Mouse (Mus musculus) gastrocnemius, adult 8-10 months (tissue): ENCODE measurements around the gene Smco1. TPM values are rescaled to one million over a fixed set of nuclear protein-coding genes. Genes with fewer than 3 reads are reported as not detected.

ENCODE experiments used
- DNase-seq, 2 experiments: peaks; one replicate each; pipeline ENCODE4 v3.0.0; 2022; ENCODE audit warnings: low spot score in 2 of 2
- microRNA-seq: library from miRNA; unstranded; fragments of <30 nt; microRNA quantifications from one replicate; pipeline ENCODE4 v1.2.0, GENCODE M21; 2022
- total RNA-seq, 4 experiments: library from RNA; stranded (reverse); gene quantifications; 2 replicates each; pipeline ENCODE4 v1.2.4; 2022

The Smco1 gene
- total RNA-seq, 4 experiments from 2014 or later, result 55.5 to 79.7 (median 66.0) TPM

- DNase-seq, result no peak
Observed at GRCm38 (mm10) chr16:32311970-32312369, 40.7 kb downstream of the Smco1 start.

GRCm38 (mm10) chr16:32312386-32312785 lies 41.1 kb downstream of the Smco1 start:
- no peak for DNase-seq

GRCm38 (mm10) chr16:32312859-32313258 lies 41.6 kb downstream of the Smco1 start:
- no peak for DNase-seq

- no peak for DNase-seq
Observed at GRCm38 (mm10) chr16:32316601-32317000, 45.3 kb downstream of the Smco1 start.

GRCm38 (mm10) chr16:32323953-32324352 lies 52.7 kb downstream of the Smco1 start:
- DNase-seq, result no peak

Small RNA genes within 50 kb of the gene (microRNA-seq; reads per million reads assigned to microRNA genes)
- not detected for gene Mir1946a

Other genes with a start within 250 kb of the Smco1 start
- 10 to 100 TPM; 11.8 to 14.2 (median 13.3) TPM for gene Pak2, start 192.1 kb upstream of the Smco1 start, total RNA-seq
- 10 to 100 TPM; 11.3 to 17.4 (median 11.7) TPM for gene Pigx, start 171.7 kb upstream of the Smco1 start, total RNA-seq
- 10 to 100 TPM in 2 of 4 experiments, 1 to 10 TPM in 2; 9.5 to 11.1 (median 10.2) TPM for gene Cep19, start 171.7 kb upstream of the Smco1 start, total RNA-seq
- gene Nrros, start 105.9 kb upstream of the Smco1 start, total RNA-seq, result 1 to 10 TPM in 2 of 4 experiments, under 1 TPM in 2; 0.56 to 1.7 (median 1.2) TPM
- gene Bex6, start 91.6 kb upstream of the Smco1 start, total RNA-seq, result not detected
- gene Fbxo45, start 24.3 kb upstream of the Smco1 start, total RNA-seq, result 10 to 100 TPM; 15.9 to 20.6 (median 16.7) TPM
- 1 to 10 TPM; 5.5 to 8.0 (median 6.5) TPM for gene Wdr53, start 24.2 kb upstream of the Smco1 start, total RNA-seq
- gene Rnf168, start 6.0 kb downstream of the Smco1 start, total RNA-seq, result 10 to 100 TPM in 2 of 4 experiments, 1 to 10 TPM in 2; 8.5 to 11.7 (median 10.2) TPM
- gene Ubxn7, start 60.8 kb downstream of the Smco1 start, total RNA-seq, result 10 to 100 TPM; 10.9 to 15.5 (median 13.3) TPM
- not detected for gene Tm4sf19, start 129.0 kb downstream of the Smco1 start, total RNA-seq
- 1 to 10 TPM; 4.9 to 7.8 (median 6.4) TPM for gene Tctex1d2, start 148.2 kb downstream of the Smco1 start, total RNA-seq
- 100 to 1,000 TPM; 124 to 143 (median 130) TPM for gene Pcyt1a, start 159.5 kb downstream of the Smco1 start, total RNA-seq
- not detected for gene Slc51a, start 216.4 kb downstream of the Smco1 start, total RNA-seq
- gene Zdhhc19, start 224.8 kb downstream of the Smco1 start, total RNA-seq, result not detected